Mouse (Mus musculus) G1E (cell line): ENCODE data around the gene Rnf182. TPM values are rescaled to one million over a fixed set of nuclear protein-coding genes. Genes with fewer than 3 reads are reported as not detected.

ENCODE experiments used
- ATAC-seq: 2 replicates; pipeline ENCODE4 v1.8.0; 2016; ENCODE audit warnings: mild to moderate bottlenecking; ENCODE audit not compliant: insufficient number of reproducible peaks, poor library complexity, low FRiP score, severe bottlenecking; ENCODE audit errors: extremely low read depth
- DNase-seq: peaks from one replicate; pipeline ENCODE4 v3.0.0; 2012; ENCODE audit warnings: low spot score
- H3K27me3 ChIP-seq: 2 replicates; pipeline ENCODE4 v1.6.1; 2012; ENCODE audit warnings: mild to moderate bottlenecking, low read length, inconsistent platforms; ENCODE audit not compliant: insufficient read depth
- H3K36me3 ChIP-seq: replicated peaks from 2 replicates; pipeline ENCODE3; 2012; ENCODE audit warnings: mild to moderate bottlenecking, inconsistent platforms
- H3K4me1 ChIP-seq: 2 replicates; pipeline ENCODE4 v1.6.1; 2012; ENCODE audit warnings: low read depth, low read length, inconsistent platforms, mixed read lengths; ENCODE audit not compliant: insufficient read depth
- H3K4me3 ChIP-seq: 2 replicates; pipeline ENCODE4 v1.5.1; 2012; ENCODE audit warnings: low read depth, mild to moderate bottlenecking, inconsistent platforms, low read length, moderate library complexity, mixed read lengths
- H3K9me3 ChIP-seq: replicated peaks from 2 replicates; pipeline ENCODE4 v1.6.1; 2012; ENCODE audit warnings: inconsistent platforms
- CTCF ChIP-seq: IDR thresholded peaks from 2 replicates; pipeline ENCODE4 v1.5.1; 2012; ENCODE audit warnings: low read depth, low read length, inconsistent platforms, mixed read lengths
- GATA1 ChIP-seq: IDR thresholded peaks from 2 replicates; pipeline ENCODE4 v1.6.1; 2012; ENCODE audit warnings: borderline replicate concordance, low read length, inconsistent platforms, mixed read lengths
- GATA2 ChIP-seq: IDR thresholded peaks from 2 replicates; pipeline ENCODE4 v1.6.1; 2012; ENCODE audit warnings: low read depth, low read length, inconsistent platforms, borderline replicate concordance
- POLR2AphosphoS5 ChIP-seq: IDR thresholded peaks from 2 replicates; pipeline ENCODE4 v1.6.1; 2012; ENCODE audit warnings: low read depth, low read length, inconsistent platforms; ENCODE audit not compliant: insufficient replicate concordance
- TAL1 ChIP-seq: conservative IDR thresholded peaks from 2 replicates; pipeline ENCODE4 v1.6.1; 2012; ENCODE audit warnings: low read depth, low read length, inconsistent platforms, mixed read lengths
- polyA plus RNA-seq: library from polyadenylated mRNA; stranded (reverse); fragments of >175 nt; gene quantifications from 2 replicates; pipeline ENCODE4 v1.2.3, GENCODE M21; 2012
- total RNA-seq, 2 experiments: library from RNA; stranded (forward) in 1 of 2; stranded (reverse) in 1 of 2; fragments of 200-1000 nt in 1 of 2; fragments of >200 nt in 1 of 2; fragmentation: Nextera tagmentation in 1 of 2; gene quantifications; 2 replicates each; pipeline ENCODE4 v1.2.3; 2014 to 2017

Rnf182 gene
- total and polyA plus RNA-seq, 3 experiments: 0.05 TPM; not detected in 2

GRCm38 (mm10) chr13:43577766-43578165 is 37.7 kb upstream of the Rnf182 start:
- DNase-seq: no peak
- no peaks in the 10 kb centered on the region for H3K9me3 ChIP-seq
- H3K4me1 ChIP-seq: peaks cover 2% of the 10 kb centered on the region; the same call in 1 of the 2 replicates
- H3K27me3 ChIP-seq: peaks cover 8% of the 10 kb centered on the region
- no peaks in the 10 kb centered on the region for H3K36me3 ChIP-seq
- H3K4me3 ChIP-seq: no peak overlapping the region
- ATAC-seq: no peak
- TF ChIP-seq POLR2AphosphoS5 (no peak), GATA2 (no peak), CTCF (no peak), GATA1 (no peak), TAL1 (no peak)

GRCm38 (mm10) chr13:43579740-43580139 is 35.8 kb upstream of the Rnf182 start:
- ATAC-seq (no peak), DNase-seq (peak; percentile 22)
- no peaks in the 10 kb centered on the region for H3K9me3 ChIP-seq
- peaks cover 2% of the 10 kb centered on the region; the same call in 1 of the 2 replicates for H3K4me1 ChIP-seq
- H3K36me3 ChIP-seq: no peaks in the 10 kb centered on the region
- peak; percentile 53; the same call in 1 of the 2 replicates for TF ChIP-seq CTCF
- no peak for TF ChIP-seq TAL1
- peaks cover 6% of the 10 kb centered on the region for H3K27me3 ChIP-seq
- H3K4me3 ChIP-seq: no peak overlapping the region

- ATAC-seq: no peak
Measured at GRCm38 (mm10) chr13:43580661-43581060, 34.8 kb upstream of the Rnf182 start.

GRCm38 (mm10) chr13:43582961-43583360 is 32.5 kb upstream of the Rnf182 start:
- H3K27me3 ChIP-seq: no peaks in the 10 kb centered on the region; the same call in 1 of the 2 replicates
- no peaks in the 10 kb centered on the region for H3K9me3 ChIP-seq
- no peaks in the 10 kb centered on the region for H3K4me1 ChIP-seq
- TF ChIP-seq TAL1: no peak
- no peak for TF ChIP-seq GATA2
- no peak for TF ChIP-seq POLR2AphosphoS5
- TF ChIP-seq GATA1: no peak
- no peak for TF ChIP-seq CTCF
- H3K36me3 ChIP-seq: no peaks in the 10 kb centered on the region
- ATAC-seq (no peak), DNase-seq (no peak)
- H3K4me3 ChIP-seq: no peak overlapping the region

More at GRCm38 (mm10) chr13:43580661-43581060, 34.8 kb upstream of the Rnf182 start:
- Histone ChIP-seq H3K4me1 (peaks cover 2% of the 10 kb centered on the region; the same call in 1 of the 2 replicates), H3K36me3 (no peaks in the 10 kb centered on the region), H3K27me3 (peaks cover 2% of the 10 kb centered on the region), H3K4me3 (no peak overlapping the region), H3K9me3 (no peaks in the 10 kb centered on the region)
- TF ChIP-seq CTCF (no peak), TAL1 (no peak), GATA1 (no peak), POLR2AphosphoS5 (no peak), GATA2 (no peak)
- DNase-seq: no peak

GRCm38 (mm10) chr13:43583504-43583903 is 32.0 kb upstream of the Rnf182 start:
- no peak for DNase-seq
- ATAC-seq: no peak
- H3K9me3 ChIP-seq: no peaks in the 10 kb centered on the region
- no peaks in the 10 kb centered on the region; the same call in 1 of the 2 replicates for H3K27me3 ChIP-seq
- no peak overlapping the region for H3K4me3 ChIP-seq
- H3K4me1 ChIP-seq: no peaks in the 10 kb centered on the region
- H3K36me3 ChIP-seq: no peaks in the 10 kb centered on the region
- TF ChIP-seq CTCF (no peak), GATA2 (no peak), POLR2AphosphoS5 (no peak), GATA1 (no peak), TAL1 (no peak)

- no peaks in the 10 kb centered on the region for H3K36me3 ChIP-seq
- no peak for TF ChIP-seq CTCF
- TF ChIP-seq POLR2AphosphoS5: no peak
- TF ChIP-seq GATA2: no peak
- no peak for TF ChIP-seq TAL1
- no peak for TF ChIP-seq GATA1
- DNase-seq: no peak
- peaks cover 2% of the 10 kb centered on the region; the same call in 1 of the 2 replicates for H3K27me3 ChIP-seq
- no peaks in the 10 kb centered on the region for H3K4me1 ChIP-seq
- ATAC-seq: no peak
- no peaks in the 10 kb centered on the region for H3K9me3 ChIP-seq
- no peak overlapping the region for H3K4me3 ChIP-seq
Measured at GRCm38 (mm10) chr13:43585335-43585734, 30.2 kb upstream of the Rnf182 start.

- Histone ChIP-seq H3K9me3 (no peaks in the 10 kb centered on the region), H3K4me3 (no peak overlapping the region), H3K27me3 (peaks cover 2% of the 10 kb centered on the region; the same call in 1 of the 2 replicates), H3K4me1 (no peaks in the 10 kb centered on the region), H3K36me3 (no peaks in the 10 kb centered on the region)
- no peak for TF ChIP-seq GATA2
- no peak for TF ChIP-seq GATA1
- TF ChIP-seq TAL1: no peak
- TF ChIP-seq CTCF: no peak
- no peak for TF ChIP-seq POLR2AphosphoS5
- no peak for DNase-seq
- no peak for ATAC-seq
Measured at GRCm38 (mm10) chr13:43586966-43587365, 28.5 kb upstream of the Rnf182 start.
